Mouse (Mus musculus) embryo, embryonic 11 days (tissue): ENCODE measurements at regions not wholly inside any gene's neighbourhood (a gene's known extent, or its start where the extent isn't known, plus 50 kb on each side); places are given as distances from the start of the nearest gene placed in this dataset.

ENCODE experiments used
- DNase-seq: peaks from one replicate; pipeline ENCODE4 v3.0.0-alpha.2; 2015

DNA sequence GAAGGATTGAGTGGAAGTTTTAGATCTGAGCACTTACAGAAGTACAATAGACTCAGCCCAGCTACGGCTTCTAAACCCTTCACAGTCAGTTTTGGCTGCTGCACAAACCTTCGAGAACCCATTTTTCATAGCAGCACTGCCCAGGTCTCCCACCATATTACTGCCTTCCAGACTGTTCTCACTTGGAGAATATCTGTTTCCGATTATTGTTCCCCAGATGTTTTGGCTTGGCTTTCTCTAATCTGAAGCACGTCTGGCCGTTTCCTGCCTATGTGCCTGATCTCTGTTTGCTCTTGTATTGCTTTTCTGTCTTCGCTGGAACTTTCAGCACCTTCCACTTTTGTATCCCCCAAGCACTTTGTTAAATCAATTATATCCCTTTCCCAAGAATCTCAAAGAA lies 368.0 kb downstream of the Mllt3 start:
- peak; percentile 49 for DNase-seq

DNA sequence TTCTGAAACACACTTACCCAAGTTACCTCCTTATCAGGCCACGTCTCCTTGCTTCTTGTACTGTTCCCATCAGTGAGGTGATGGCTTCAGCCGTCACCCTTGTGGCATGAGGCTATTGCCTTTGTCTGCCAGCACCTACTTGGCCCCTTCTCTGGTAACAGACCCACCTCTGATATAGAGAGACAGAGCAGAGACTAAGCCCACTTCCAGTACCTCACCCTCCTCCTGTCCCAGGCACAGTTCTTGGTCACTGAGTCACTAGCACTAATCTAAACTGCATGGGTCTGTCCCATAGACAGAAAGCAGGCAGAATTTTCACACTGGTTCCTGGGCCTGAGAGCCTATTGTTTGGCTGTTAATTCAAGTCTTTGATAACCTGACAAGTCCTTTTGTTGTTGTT lies 370.3 kb downstream of the Mllt3 start:
- DNase-seq: no peak

GRCm38 (mm10) chr4:87658316-87658715 lies 374.8 kb downstream of the Mllt3 start:
- no peak for DNase-seq

GRCm38 (mm10) chr4:87657855-87658254 lies 375.3 kb downstream of the Mllt3 start:
- DNase-seq: no peak

- no peak for DNase-seq
These were observed 379.6 kb downstream of the Mllt3 start for GRCm38 (mm10) chr4:87653440-87654165.

GRCm38 (mm10) chr4:87652314-87652934 lies 380.7 kb downstream of the Mllt3 start:
- DNase-seq: no peak

DNA sequence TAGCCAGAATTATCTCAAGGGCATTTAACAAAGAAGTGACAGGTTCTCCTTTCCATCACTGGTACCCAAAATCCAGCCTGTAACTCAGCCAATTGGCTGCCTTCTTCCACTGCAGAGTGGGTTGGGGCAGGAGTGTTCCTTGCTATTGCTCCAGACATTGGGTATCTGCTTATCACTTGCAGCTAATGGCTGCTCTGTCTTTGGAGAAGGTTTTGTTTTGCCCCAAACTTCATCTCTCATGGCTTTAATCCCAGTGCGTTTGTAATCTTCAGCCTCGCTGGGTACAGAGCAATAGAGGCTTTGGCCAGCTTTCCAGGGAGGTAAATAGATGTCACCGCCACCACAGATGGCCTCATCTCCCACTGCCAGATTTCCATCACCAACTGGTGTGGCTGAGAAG lies 381.9 kb downstream of the Mllt3 start:
- DNase-seq: no peak

GRCm38 (mm10) chr4:87650837-87651236 lies 382.3 kb downstream of the Mllt3 start:
- peak; percentile 40 for DNase-seq

- no peak for DNase-seq
These were observed 382.8 kb downstream of the Mllt3 start for GRCm38 (mm10) chr4:87650393-87650792.

DNA sequence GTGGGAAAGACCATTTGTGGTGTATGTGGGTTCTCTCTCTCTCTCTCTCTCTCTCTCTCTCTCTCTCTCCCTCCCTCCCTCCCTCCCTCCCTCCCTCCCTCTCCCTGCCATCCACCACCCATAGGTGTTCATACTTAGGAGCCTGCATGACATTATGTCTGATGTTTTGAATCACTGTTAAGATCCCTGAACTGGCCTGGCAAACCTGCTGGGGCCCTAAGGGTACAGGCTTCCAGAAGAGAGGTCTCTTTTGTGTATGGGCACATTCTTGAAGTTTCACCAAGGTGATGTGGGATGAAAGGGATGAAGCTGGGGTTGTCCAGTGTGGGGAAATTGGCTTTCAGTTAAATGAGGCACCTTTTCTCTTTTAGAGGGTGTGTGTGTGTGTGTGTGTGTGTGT lies 384.2 kb downstream of the Mllt3 start:
- no peak for DNase-seq

GRCm38 (mm10) chr4:87647932-87648911 lies 384.9 kb downstream of the Mllt3 start:
- DNase-seq: peak; percentile 79

DNA sequence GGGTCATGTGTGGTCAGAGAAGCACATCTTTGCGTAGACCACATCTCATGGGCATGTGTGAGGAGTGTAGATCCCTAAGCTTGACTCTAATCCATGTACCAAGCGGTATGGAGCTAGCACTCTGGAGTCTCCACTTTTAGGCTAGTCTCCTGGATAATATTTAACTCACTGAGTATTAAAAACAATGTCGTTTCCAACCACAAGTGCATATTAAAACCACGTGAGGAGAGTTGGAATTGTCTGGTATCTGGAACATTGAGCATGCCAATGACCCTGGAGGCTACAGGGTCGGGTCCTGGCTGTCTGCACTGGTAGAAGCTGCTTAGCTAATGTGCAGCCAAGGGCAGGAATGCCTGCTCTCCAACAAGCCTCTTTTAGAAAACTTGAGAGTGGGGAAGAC lies 391.2 kb downstream of the Mllt3 start:
- DNase-seq: no peak

- DNase-seq: no peak
These were observed 391.6 kb downstream of the Mllt3 start for GRCm38 (mm10) chr4:87641551-87641950.

- no peak for DNase-seq
These were observed 394.9 kb downstream of the Mllt3 start for GRCm38 (mm10) chr4:87638380-87638646.

- DNase-seq: peak; percentile 45
These were observed 395.4 kb downstream of the Mllt3 start for GRCm38 (mm10) chr4:87637629-87638379.

DNA sequence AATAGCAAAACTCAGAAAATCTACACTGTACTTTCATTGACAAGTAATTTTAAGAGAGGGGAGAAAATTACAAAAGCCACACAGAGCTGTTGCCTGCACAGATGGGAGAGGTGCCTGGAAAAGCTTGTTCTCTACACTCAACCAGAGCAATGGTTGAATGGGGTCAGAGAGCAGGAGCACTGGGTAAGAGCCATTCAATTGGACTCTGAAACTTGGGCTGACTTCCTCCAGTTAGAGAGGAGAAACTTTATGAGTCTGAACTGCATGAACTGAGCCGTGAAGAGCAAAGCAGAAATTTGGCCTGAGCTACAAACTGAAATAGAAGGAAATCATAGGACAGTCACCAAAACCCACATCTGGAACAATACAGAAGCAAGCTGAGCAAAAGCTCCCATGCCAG lies 380.8 kb upstream of the Slc24a2 start:
- no peak for DNase-seq

DNA sequence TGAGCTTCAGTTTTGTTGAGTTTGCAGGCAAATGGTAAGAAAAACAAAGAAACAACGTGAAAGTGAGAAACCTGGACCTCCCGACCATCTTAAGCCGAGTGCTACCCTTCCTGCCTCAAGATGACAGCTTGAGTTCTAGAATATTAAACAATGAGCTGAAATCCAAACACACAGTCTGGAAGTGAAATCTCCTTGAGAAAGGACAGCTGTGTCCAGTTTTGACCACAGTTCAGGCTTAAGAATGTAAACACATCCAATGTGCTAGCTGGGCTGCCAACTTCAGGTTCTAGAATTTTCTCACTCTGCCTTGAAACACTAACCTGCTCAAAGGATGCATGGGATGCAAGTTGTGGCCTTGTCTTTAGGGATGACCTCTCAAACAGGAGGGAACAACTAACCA lies 363.4 kb upstream of the Slc24a2 start:
- no peak for DNase-seq

DNA sequence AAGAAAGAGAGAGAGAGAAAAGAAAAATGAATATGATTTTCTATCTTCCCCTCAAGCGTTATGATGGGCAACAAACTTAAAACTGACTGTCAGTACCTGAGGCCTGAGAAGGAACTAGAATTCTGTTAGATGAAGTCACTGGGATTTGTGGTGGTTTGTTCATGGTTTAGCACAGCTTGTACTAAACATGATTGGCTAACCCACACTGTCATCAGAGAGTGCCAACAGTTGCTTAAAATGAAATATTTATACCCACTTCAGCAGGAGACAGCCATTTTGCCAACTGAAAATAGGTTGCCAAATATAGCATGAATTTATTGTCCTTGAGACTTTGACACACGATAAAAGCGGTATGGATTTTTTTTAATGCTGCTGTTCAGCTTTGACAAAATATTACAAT lies 360.5 kb upstream of the Slc24a2 start:
- no peak for DNase-seq

- peak; percentile 49 for DNase-seq
These were observed 347.9 kb upstream of the Slc24a2 start for GRCm38 (mm10) chr4:87578164-87578563.

GRCm38 (mm10) chr4:87570950-87571349 lies 340.7 kb upstream of the Slc24a2 start:
- DNase-seq: no peak

GRCm38 (mm10) chr4:87570470-87570891 lies 340.2 kb upstream of the Slc24a2 start:
- peak; percentile 32 for DNase-seq

DNA sequence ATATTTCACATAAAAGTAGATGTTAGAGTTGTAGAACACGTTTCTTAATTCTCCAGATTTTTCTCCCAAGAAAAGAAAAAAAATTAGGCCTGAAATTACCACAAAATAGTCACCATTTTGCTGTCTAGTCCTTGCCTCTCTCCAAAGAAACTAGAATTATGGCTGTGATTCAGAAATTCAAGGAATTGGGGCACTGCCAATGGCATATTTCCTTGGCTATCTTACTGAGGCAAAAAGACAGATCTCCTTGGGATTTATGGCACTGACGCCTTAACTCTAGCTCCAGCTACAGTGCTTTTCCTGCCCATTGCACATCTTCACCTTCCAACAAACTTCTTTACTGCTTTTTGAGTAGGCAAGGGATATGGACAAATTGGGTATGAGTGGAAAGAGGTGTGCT lies 336.3 kb upstream of the Slc24a2 start:
- no peak for DNase-seq

DNA sequence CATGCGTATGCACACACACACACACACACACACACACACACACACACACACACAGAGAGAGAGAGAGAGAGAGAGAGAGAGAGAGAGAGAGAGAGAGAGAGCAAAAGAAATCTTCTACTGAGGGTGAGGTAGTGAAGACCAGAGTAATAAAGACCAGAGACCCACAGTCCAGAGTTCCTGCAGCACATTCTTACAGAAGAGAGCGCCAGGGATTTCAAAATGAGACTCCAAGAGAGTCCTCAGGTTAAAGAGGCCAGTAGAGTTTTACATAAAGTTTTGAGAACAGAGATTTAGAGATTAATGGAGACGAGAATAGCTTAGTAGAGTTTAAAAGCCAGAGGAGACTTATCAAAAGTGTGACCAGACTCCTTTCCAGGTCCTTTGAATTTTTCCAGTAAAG lies 324.6 kb upstream of the Slc24a2 start:
- DNase-seq: no peak
